ENCODE assay signal across 15 mouse cellular contexts in the genomic region with DNA sequence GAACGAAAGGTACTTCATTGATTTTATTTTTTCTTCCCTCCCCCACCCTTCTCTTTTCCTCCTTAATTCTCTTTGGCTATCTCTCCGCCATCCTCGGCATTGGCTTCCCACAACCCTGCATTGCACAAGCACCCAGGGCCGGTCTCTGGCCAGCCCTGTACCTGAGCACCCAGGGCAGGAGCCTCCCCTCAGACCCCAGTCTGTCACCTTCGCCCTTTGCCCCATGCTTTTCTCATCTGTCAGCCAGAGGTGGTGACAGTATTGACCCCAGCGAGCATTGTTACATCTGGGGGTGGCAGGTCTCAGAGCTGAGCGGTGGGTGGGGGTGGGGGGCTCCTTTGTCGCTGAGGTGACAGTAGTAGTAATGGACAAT. TPM values are rescaled to one million over a fixed set of nuclear protein-coding genes. Genes with fewer than 3 reads are reported as not detected.
DNase-seq lines count a peak whose midpoint lies in the region; ATAC-seq lines count a peak whose summit lies in the region.
"Had no signal": no experiment of that assay in that cellular context is flagged by ENCODE, and none has a peak within 500 bp of the region (broad histone marks: within the 10 kb centered on the region; RNA-seq: fewer than 3 reads in every experiment).

No protein-coding gene starts in this region.

- no peak overlapping the region for H3K4me2 ChIP-seq in hindbrain, embryonic 15.5 days
- no peak overlapping the region for H3K4me2 ChIP-seq in hindbrain, embryonic 11.5 days (replicated peaks; ENCODE audit: low read depth, low read length)
- H3K4me2 ChIP-seq in liver, embryonic 13.5 days: 0 out of 2 replicates have a peak overlapping the region, but pooled peaks have one; percentile 19
- no peak overlapping the region for H3K4me2 ChIP-seq in stomach, embryonic 15.5 days
- no peak overlapping the region for H3K4me2 ChIP-seq in kidney, embryonic 16.5 days (replicated peaks; ENCODE audit: low read depth, low read length)
- H3K4me2 ChIP-seq: embryonic facial prominence, embryonic 13.5 days; heart, embryonic 11.5 days; limb, embryonic 12.5 days had no signal

- no peak for DNase-seq in hindbrain, embryonic 11.5 days (ENCODE audit: low spot score)
- DNase-seq in limb, embryonic 10.5 days (ENCODE audit: low spot score): no peak
- DNase-seq in liver, embryonic 13.5 days: no peak
- no peak for DNase-seq in layer of hippocampus, postnatal 25 days (ENCODE audit: extremely low spot score in 1 of 2, low spot score in 1 of 2)
- DNase-seq: cerebellum, adult 9-10 months; heart, postnatal 14 days; kidney, adult 11 months; kidney, postnatal 10 days had no signal

- no peak for ATAC-seq in hindbrain, embryonic 15.5 days (ENCODE audit: low FRiP score, low read depth)
- no peak for ATAC-seq in hindbrain, embryonic 11.5 days (ENCODE audit: low FRiP score)
- peak; percentile 72 for ATAC-seq in liver, embryonic 13.5 days (ENCODE audit: low read depth)
- ATAC-seq in stomach, embryonic 15.5 days (ENCODE audit: insufficient read depth, low FRiP score, low read depth): peak; percentile 36; the same call in 1 of the 2 replicates
- ATAC-seq in kidney, embryonic 16.5 days (ENCODE audit: low FRiP score, low TSS enrichment): no peak
- ATAC-seq: lung, postnatal 0 days had no signal

- no peaks in the 10 kb centered on the region for H3K36me3 ChIP-seq in hindbrain, embryonic 15.5 days
- no peaks in the 10 kb centered on the region for H3K36me3 ChIP-seq in hindbrain, embryonic 11.5 days (ENCODE audit: control insufficient read depth, insufficient read depth, low read length)
- peaks cover 31% of the 10 kb centered on the region for H3K36me3 ChIP-seq in limb, embryonic 10.5 days
- H3K36me3 ChIP-seq in liver, embryonic 13.5 days: peaks cover 29% of the 10 kb centered on the region
- 0 out of 2 replicates have a peak, but pooled peaks cover 3% of the 10 kb centered on the region for H3K36me3 ChIP-seq in stomach, embryonic 15.5 days
- H3K36me3 ChIP-seq in kidney, embryonic 16.5 days (ENCODE audit: insufficient read depth, low read length): peaks cover 9% of the 10 kb centered on the region; the same call in 1 of the 2 replicates

- no peak overlapping the region for H3K4me3 ChIP-seq in hindbrain, embryonic 15.5 days
- no peak overlapping the region for H3K4me3 ChIP-seq in hindbrain, embryonic 11.5 days (ENCODE audit: low read depth, low read length)
- no peak overlapping the region for H3K4me3 ChIP-seq in limb, embryonic 10.5 days
- H3K4me3 ChIP-seq in liver, embryonic 13.5 days (replicated peaks): no peak overlapping the region
- no peak overlapping the region for H3K4me3 ChIP-seq in stomach, embryonic 15.5 days (replicated peaks)
- H3K4me3 ChIP-seq in kidney, embryonic 16.5 days (ENCODE audit: low read length): no peak overlapping the region
- H3K4me3 ChIP-seq: embryonic facial prominence, embryonic 13.5 days; limb, embryonic 12.5 days had no signal

- WGBS in hindbrain, embryonic 15.5 days: 76% methylated on average over 8 of the region's 8 CpGs
- 66% methylated on average over 8 of the region's 8 CpGs for WGBS in hindbrain, embryonic 11.5 days
- 68% methylated on average over 8 of the region's 8 CpGs for WGBS in limb, embryonic 10.5 days
- WGBS in liver, embryonic 13.5 days (ENCODE audit: insufficient replicate concordance): 41% methylated on average over 8 of the region's 8 CpGs
- WGBS in stomach, embryonic 15.5 days: 54% methylated on average over 8 of the region's 8 CpGs
- 56% methylated on average over 8 of the region's 8 CpGs for WGBS in kidney, embryonic 16.5 days

- H3K9ac ChIP-seq in hindbrain, embryonic 15.5 days: no peak overlapping the region
- no peak overlapping the region for H3K9ac ChIP-seq in hindbrain, embryonic 11.5 days (ENCODE audit: low read depth, low read length)
- H3K9ac ChIP-seq in liver, embryonic 13.5 days: no peak overlapping the region
- no peak overlapping the region for H3K9ac ChIP-seq in stomach, embryonic 15.5 days
- H3K9ac ChIP-seq in kidney, embryonic 16.5 days (replicated peaks; ENCODE audit: low read length): no peak overlapping the region
- H3K9ac ChIP-seq: embryonic facial prominence, embryonic 13.5 days; limb, embryonic 12.5 days had no signal

- peak overlapping the region; percentile 62 for H3K27ac ChIP-seq in hindbrain, embryonic 15.5 days (replicated peaks)
- no peak overlapping the region for H3K27ac ChIP-seq in hindbrain, embryonic 11.5 days (ENCODE audit: low read depth, low read length)
- peak overlapping the region; percentile 58; the same call in 1 of the 2 replicates for H3K27ac ChIP-seq in limb, embryonic 10.5 days
- H3K27ac ChIP-seq in liver, embryonic 13.5 days: no peak overlapping the region; the same call in 1 of the 2 replicates
- H3K27ac ChIP-seq in stomach, embryonic 15.5 days: no peak overlapping the region
- no peak overlapping the region for H3K27ac ChIP-seq in kidney, embryonic 16.5 days (ENCODE audit: low read length)
- H3K27ac ChIP-seq: embryonic facial prominence, embryonic 13.5 days; limb, embryonic 12.5 days had no signal

- peaks cover 34% of the 10 kb centered on the region for H3K4me1 ChIP-seq in hindbrain, embryonic 15.5 days (replicated peaks)
- no peaks in the 10 kb centered on the region; the same call in none of the 2 replicates for H3K4me1 ChIP-seq in hindbrain, embryonic 11.5 days (replicated peaks; ENCODE audit: control insufficient read depth, insufficient read depth, low read length)
- peaks cover 28% of the 10 kb centered on the region for H3K4me1 ChIP-seq in limb, embryonic 10.5 days
- peaks cover 34% of the 10 kb centered on the region for H3K4me1 ChIP-seq in liver, embryonic 13.5 days (replicated peaks)
- 0 out of 2 replicates have a peak, but pooled peaks cover 3% of the 10 kb centered on the region for H3K4me1 ChIP-seq in stomach, embryonic 15.5 days
- peaks cover 7% of the 10 kb centered on the region; the same call in 1 of the 2 replicates for H3K4me1 ChIP-seq in kidney, embryonic 16.5 days (ENCODE audit: insufficient read depth, low read length)
- H3K4me1 ChIP-seq: embryonic facial prominence, embryonic 13.5 days had no signal

- no peaks in the 10 kb centered on the region for H3K27me3 ChIP-seq in hindbrain, embryonic 15.5 days
- H3K27me3 ChIP-seq in hindbrain, embryonic 11.5 days (ENCODE audit: control insufficient read depth, insufficient read depth, low read length): no peaks in the 10 kb centered on the region
- H3K27me3 ChIP-seq in limb, embryonic 10.5 days (ENCODE audit: low read depth, poor library complexity, severe bottlenecking): no peaks in the 10 kb centered on the region
- H3K27me3 ChIP-seq in liver, embryonic 13.5 days: no peaks in the 10 kb centered on the region
- H3K27me3 ChIP-seq in stomach, embryonic 15.5 days (replicated peaks): no peaks in the 10 kb centered on the region
- no peaks in the 10 kb centered on the region for H3K27me3 ChIP-seq in kidney, embryonic 16.5 days (ENCODE audit: insufficient read depth, low read length)
- H3K27me3 ChIP-seq: embryonic facial prominence, embryonic 13.5 days; limb, embryonic 12.5 days had no signal

- no peaks in the 10 kb centered on the region for H3K9me3 ChIP-seq in hindbrain, embryonic 15.5 days
- no peaks in the 10 kb centered on the region for H3K9me3 ChIP-seq in hindbrain, embryonic 11.5 days (ENCODE audit: control insufficient read depth, low read length)
- H3K9me3 ChIP-seq in limb, embryonic 10.5 days (replicated peaks): no peaks in the 10 kb centered on the region
- no peaks in the 10 kb centered on the region for H3K9me3 ChIP-seq in liver, embryonic 13.5 days (replicated peaks)
- no peaks in the 10 kb centered on the region for H3K9me3 ChIP-seq in stomach, embryonic 15.5 days
- no peaks in the 10 kb centered on the region for H3K9me3 ChIP-seq in kidney, embryonic 16.5 days (ENCODE audit: low read length)
- H3K9me3 ChIP-seq: embryonic facial prominence, embryonic 13.5 days; limb, embryonic 12.5 days had no signal

RNA-seq across cellular contexts. Expression of a gene that starts 56.5 kb away (rescaled TPM):
- polyA plus RNA-seq in hindbrain, embryonic 15.5 days (2015; fragmentation: Nextera tagmentation; extraction: Ambion mirVana): 19.0 and 19.2 TPM in 2 replicates
- polyA plus RNA-seq in hindbrain, embryonic 11.5 days (2014; fragmentation: Nextera tagmentation; extraction: Ambion mirVana): 23.0 and 28.7 TPM in 2 replicates
- 37.4 and 45.1 TPM in 2 replicates for polyA plus RNA-seq in limb, embryonic 10.5 days (2016; fragmentation: Nextera tagmentation; extraction: Ambion mirVana)
- polyA plus RNA-seq in liver, embryonic 13.5 days (2015; fragmentation: Nextera tagmentation; extraction: Ambion mirVana): 18.4 and 19.4 TPM in 2 replicates
- polyA plus RNA-seq in stomach, embryonic 15.5 days (2015; fragmentation: Nextera tagmentation; extraction: Ambion mirVana): 23.0 and 23.4 TPM in 2 replicates
- total RNA-seq in layer of hippocampus, postnatal 25 days (2021): 10 to 100 TPM; 18.2 to 18.7 TPM
- 26.0 and 28.1 TPM in 2 replicates for polyA plus RNA-seq in kidney, embryonic 16.5 days (2015; fragmentation: Nextera tagmentation; extraction: Ambion mirVana)

Comparison
In these comparisons a context has a peak if more than half of its experiments do, and no peak if none do; other contexts are left out.
1. H3K27ac ChIP-seq: peak in hindbrain, embryonic 15.5 days (single experiment) and limb, embryonic 10.5 days (single experiment); none in hindbrain, embryonic 11.5 days (single experiment), liver, embryonic 13.5 days (single experiment), stomach, embryonic 15.5 days (single experiment) and kidney, embryonic 16.5 days (single experiment).
2. ATAC-seq: peak in liver, embryonic 13.5 days (single experiment) and stomach, embryonic 15.5 days (single experiment); none in hindbrain, embryonic 15.5 days (single experiment), hindbrain, embryonic 11.5 days (single experiment) and kidney, embryonic 16.5 days (single experiment).